Mouse (Mus musculus): ENCODE data around the gene Igf2bp1.

Igf2bp1 gene

DNA sequence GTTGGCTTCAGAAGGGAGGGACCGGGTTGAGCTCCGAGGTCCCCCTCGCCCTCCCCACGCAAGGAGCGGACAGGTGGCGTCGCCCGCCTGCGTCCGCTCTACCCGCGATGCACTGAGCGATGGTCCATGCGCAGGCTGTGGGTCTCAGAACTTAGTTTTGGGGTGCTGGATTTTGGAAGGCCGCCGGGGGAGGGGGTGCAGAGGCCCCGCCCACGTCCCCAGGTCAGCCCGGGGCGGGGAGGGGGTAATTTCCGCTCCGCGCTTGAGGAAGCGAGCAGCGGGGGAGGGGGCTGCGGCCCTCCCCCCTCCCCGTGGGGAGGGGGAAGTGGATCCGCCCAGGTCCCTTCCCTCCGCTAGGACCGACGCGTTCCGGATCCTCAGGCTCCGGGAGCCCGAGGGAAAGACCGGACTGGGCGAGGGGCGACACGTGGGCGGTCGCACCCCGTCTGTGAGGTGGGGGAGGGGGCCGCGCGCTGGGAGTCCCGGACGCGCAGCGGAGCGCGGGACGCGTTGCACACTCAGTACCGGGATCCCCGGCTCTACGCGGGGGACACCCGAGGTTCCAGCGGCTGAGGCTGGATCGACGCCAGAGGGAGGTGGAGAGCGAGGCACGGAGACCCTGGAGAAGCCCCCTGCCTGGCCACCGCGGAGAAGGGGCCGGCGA lies 1.2 kb upstream of the Igf2bp1 start:
- peak; percentile 23 for DNase-seq

DNA sequence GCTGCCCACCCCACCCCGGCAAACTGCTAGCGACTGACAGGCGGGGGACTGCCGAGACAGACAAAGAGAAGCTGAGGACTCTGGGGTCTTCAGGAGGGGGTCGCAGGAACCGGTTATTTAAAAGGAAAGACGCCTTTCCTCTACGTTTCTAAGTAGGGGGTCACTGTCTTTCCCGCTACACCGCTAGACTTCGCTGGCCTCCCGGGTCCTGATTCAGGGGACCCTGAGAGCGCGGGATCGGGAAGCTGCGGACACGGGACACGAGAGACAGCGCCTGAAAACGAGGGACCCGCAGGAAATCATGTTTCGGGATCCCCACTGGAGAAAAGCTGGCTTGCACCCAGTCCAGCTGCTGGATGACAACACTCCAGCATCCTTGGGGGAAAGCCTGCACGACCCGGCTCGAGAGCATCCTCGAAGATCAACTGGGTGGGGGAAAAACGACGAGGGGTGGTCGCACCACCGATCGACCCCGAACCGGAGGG lies 669 bp upstream of the Igf2bp1 start:
- peak; percentile 37 for DNase-seq

DNA sequence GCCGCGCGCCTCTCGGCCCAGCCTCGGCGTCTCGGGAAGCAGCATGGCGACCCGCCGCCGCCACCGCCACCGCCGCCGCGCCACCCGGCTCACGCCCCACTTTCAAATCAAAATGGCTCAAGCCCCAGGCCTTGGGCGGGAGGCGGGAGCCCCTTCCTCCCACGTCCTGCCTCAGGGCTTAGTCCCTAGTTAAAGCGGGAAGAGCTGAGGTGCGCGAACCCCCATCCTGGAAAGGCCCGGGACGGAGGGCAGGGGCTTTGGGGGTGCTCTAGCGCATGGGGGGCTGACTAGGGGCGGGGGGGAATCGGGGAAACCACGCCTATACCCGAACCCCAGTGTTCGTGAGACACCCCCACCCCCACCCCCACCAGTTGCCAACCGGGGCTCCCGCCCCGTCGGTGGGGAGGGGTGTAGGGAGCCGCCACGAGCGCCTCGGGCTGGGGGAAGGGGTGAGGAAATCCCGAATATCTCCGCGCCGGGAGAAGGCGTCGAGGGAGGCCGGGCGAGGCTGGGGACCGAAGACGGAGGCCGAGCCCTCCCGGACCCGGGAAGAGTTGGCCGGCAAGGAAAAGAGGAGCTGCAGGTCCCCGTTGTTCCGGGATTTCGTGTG lies 842 bp downstream of the Igf2bp1 start:
- DNase-seq: no peak

DNA sequence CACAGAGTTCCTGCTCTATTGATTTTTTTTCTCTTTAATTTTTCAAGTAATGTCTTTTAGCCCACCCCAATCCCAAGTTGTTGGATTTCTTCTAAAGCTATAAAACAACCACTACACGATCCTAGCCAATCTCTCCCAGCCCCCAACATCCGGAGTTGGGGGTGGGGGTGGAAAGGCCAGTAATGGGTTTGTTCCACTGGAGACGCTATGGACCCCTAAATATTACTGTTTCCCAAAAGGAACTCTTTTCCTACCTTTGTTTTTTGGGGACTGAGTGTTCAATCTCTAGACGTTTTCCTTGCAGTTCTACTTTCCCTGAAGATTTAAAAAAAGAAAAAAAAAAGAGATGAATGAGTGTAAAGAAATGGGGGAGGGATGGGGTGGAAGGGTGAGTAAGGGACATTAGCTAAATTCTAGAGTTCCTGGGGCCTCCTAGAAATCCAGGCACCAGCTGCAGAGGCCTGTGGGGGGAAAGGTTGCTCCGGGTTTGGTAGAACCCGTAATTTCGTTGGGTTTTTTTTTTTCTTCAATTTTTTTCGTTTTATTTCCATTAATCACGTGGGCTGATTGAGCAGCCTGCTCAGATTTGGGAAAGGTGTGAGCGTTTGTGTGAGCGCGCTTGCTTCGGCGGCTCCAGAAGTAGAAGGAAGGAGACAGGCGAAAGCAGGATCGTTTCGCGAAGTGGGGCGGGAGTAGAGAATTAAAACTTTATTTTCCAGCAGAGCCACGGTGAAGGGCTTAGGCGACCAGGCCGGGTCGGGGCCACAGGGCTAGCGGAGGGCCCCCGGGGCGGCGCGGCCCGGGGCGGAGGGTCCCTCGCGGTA lies 1.6 kb downstream of the Igf2bp1 start:
- peak; percentile 23 for DNase-seq

DNA sequence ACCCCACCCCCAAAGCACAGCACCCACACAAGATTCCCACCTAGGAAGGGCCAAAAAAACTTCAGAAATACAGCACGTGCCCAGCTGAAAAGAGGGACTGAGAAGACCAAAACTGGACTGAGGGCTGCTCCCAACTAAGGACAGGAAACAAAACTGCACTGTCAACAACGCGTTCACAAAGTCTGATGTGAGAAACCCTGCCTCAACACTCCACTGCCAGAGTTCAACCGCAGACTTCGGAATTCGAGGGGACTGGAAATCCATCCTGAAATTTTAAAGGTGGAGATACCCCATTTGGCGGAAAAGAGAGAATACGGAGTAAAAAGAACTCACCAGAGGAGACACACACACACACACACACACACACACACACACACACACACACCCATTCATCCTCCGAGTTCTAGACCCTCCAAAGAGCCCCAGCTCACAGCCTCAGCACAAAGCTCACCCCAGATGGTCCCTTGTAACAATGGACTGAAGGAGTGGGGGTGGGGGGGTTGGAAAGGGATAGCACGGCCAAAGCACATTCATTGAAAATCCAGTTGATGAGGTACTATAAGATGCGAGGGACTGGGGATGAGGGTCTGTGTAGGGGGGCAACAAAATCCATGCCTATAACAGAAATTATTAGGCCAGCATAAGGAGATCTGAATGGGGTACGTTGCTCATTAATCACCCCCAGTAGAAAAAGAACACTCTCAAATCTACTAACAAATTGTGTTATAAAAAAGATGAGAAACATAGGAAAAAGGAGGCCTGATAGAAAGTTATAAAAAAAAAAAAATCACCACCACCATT lies 2.4 kb downstream of the Igf2bp1 start:
- DNase-seq: no peak

DNA sequence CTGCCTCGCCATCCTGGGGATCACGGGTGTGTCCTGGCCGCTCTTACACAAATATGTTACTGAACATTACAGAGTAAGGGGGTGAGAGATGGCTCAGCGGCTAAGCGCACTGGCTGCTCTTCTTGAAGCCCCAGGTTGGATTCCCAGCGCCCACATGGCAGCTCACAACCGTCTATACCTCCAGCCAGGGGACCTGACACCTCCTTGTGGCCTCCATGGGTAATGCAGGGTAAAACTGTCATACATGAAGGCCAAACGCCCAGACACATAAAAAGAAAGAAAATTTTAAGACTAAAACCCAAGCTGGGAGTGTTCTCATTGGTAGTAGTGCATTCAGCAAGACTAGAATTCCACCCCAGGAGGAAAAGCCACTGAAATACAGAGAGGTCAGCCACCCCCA lies 11.6 kb downstream of the Igf2bp1 start:
- DNase-seq: no peak

DNA sequence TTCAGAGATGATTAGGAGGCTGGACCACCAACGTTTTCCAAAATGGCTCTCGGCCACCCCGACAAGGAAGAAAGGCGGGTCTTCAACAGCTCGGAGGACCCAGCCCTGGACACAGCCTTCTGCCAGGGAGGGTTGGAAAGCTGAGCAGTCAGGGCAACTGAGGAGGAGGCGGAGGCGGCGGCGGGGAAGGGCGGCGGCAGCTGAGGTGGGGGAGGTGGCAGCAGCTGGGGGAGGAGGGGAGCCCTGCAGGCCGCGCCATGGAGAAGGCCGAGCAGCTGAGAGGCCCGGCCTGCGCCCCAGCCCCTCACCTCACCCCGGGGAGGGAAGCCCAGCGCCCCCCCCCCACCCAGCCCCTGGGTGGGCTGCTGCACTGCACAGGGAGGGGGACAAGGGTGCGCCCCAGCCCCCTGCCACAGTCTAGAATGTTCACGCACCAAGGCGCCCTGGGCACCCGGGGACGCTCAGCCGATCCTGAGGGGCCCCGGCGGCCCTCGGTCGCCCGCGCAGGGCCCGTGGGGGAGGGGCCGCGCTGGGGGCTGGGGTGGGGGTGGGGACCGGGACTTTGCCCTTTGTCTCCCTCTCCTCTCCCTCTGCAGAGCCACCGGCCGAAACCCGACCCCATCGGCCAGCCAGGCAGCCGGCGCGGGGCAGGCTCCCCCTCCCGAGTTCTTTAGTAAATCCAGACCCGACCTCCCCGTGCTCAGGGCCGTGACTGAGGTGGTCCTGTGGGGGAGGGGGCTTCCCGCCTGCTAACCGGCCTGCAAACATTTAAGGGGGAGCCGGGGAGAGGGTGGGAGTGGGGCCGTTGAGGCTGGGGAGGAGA lies 14.6 kb downstream of the Igf2bp1 start:
- DNase-seq: no peak

DNA sequence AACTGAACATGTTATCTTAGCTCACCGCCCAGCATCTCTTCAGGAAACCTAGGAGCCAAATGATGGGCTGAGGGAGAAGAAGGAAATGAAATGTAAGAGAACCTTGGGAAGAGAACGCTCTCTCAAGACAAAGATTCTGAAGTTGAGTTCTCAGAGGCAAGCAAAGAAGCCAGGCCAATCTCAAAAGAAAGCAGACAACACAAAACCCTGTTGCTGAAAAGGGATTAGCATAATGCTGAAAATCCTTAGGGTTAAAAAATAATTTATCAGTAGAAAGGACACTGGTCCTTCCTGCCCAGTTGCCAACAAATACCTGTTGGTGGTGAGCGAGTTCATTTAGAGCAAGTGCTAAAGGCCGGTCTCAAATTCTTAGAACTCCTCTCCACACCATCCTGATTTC lies 15.3 kb downstream of the Igf2bp1 start:
- DNase-seq: no peak

DNA sequence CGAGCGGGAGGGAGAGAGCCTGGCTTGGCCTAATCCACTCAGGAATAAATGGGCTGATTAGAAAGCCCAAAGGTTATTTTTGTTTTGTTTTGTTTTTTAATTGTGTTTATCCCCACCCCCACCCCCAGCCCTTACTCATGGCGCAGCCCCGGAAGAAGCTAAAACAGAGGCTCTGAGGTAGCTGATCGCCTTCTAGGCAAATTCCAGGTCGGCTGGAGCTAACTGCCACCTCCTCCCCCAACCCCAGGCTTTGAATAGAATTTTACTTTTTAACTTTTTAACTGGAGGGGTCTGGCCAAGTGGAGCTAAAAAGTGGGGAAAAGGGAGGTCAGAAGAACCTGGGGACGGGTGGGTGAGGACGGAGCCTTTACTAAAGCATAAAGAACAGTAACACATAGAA lies 15.9 kb downstream of the Igf2bp1 start:
- no peak for DNase-seq

DNA sequence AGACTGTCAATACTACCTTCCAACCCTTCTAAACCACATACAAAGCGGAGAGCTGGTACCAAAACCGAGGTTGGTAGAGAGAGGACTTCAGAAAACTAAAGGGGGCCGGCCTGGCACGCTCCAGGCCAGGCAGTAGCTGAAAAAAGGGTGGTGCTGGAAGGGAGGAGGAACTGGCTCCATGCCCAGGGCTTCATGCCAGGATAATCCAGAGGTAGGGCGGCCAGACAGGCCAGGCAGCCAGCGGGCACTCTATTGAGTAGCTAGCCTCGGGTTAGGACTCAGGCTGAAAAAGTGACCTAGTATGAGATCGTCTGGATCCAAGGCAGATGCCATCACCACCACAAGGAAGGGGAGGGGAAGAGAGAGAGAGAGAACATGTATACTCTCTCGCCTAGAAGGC lies 17.2 kb downstream of the Igf2bp1 start:
- DNase-seq: peak; percentile 84

DNA sequence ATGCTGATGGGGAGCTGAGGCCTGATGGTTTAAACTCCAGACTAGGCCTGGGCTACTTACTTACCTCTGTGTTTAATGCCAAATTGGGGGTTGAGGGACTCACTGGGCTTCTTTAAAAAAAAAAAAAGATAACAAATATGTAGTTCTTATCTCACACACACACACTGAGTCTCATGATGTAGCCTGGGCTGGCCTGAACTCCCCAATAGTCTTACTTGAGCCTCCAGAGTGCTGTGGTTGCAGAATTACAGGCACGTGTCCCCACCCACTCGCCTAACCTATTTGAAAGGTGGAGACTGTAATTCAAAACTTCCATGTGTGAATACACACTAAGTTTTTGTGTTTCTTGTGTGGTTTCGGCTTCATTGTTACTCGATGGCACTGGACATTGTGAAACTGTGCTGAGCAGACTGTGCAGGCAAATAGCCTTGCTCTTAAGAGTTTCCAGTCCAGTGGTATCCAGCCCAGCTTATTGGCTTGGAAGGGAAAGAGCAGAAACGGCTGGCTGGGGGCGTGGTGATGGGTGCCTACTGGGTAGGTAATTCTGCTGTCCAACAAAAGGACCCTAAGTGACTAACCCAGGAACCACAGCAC lies 17.8 kb downstream of the Igf2bp1 start:
- no peak for DNase-seq

DNA sequence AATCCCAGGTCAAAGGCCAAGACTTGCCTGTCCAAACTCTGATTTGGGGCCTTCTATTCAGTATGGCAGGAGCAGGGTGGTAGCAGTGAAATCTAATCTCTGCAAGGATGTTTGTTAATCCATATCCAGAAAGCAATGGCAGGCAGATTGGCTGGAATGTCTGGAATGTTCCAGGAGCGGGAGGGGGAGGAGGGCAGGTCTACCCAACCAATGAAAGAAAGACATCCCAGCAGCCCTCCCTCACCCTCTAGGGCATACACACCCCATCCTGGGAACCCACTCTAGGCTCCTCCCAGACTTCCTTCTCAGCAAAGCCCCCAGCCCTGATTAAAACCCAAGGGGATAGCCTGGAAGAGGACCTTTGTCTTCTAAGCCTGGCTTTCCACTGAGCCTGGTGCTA lies 23.3 kb downstream of the Igf2bp1 start:
- peak; percentile 39 for DNase-seq

DNA sequence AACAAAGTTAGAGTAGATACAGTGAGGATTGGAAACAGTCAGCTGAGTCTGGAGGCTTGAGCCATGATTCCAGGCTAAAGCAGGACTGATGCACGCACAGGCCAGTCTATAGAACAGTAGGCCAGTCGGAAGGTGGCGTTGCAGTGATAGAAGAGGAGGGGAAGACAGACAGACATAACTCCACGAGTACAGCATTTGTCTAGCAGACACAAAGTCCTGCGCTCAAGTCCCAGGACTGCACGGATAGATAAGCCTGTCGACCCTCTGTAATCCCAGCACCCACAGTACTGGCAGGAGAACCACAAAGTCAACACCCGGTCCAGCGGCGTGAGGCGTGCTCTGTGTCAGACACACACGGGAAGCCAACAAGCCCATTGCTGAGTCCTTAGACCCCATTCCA lies 23.9 kb downstream of the Igf2bp1 start:
- no peak for DNase-seq

DNA sequence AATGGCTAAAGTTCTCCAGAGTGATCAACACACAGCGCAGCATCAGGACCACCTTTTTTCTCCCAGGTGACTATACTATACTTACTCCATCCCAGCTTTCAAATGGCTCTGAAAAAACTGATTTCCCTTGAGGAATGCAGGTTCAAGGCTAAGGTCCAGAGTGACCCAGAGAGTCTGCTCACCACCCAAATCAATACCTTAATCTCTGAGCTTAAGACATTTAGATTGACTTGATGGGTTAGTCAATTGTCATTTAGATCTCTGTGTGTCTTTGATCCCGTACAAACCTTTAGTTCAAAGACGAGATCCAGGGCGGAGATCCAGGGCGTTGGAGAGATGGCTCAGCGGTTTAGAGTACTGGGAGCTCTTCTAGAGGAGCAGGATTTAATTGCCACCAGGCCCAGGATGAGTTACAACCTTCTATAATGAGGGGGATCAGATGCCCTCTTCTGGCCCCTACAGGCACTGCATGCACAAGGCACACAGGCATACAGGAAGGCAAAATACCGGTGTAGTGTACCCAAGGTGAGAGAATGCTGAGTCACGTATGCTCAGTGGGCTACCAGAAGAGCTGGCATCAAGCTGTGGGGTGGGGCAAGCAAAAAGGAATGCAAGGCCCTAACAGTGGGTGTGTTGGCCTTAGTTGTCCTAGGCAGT lies 24.9 kb downstream of the Igf2bp1 start:
- DNase-seq: peak; percentile 38

DNA sequence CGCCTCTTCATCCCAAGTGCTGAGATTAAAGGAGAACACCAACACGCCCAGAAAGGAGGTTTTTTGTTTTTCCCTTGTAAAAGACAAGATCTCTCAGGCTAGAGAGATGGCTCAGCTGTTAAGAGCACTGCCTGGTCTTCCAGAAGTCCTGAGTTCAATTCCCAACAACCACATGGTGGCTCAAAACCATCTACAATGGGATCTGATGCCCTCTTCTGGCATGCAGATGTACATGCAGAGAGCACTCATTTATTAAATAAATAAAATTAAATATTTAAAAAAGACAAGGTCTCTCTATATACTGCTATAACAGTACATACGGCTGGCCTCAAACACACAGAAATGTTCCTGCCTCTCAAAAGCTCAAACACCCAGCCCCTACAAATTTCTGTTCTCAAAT lies 27.3 kb downstream of the Igf2bp1 start:
- DNase-seq: no peak

DNA sequence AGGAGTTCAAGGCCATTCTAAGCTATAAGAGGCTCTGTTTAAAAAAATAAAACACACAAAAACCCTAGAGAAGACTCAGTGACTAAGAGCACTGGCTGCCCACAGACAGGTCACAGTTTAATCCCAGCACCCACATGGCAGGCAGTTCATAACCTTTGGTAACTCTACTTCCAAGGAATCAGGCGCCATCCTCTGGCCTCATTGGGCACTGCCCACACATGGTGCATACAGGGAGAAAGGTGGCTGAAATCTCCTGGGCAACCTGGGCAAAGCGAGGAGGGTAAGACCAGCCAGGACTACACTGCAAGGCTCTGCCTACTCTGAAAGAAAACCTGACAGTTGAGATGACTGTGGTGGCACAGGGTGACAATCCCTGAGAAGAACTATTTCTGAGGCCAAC lies 29.4 kb downstream of the Igf2bp1 start:
- no peak for DNase-seq

DNA sequence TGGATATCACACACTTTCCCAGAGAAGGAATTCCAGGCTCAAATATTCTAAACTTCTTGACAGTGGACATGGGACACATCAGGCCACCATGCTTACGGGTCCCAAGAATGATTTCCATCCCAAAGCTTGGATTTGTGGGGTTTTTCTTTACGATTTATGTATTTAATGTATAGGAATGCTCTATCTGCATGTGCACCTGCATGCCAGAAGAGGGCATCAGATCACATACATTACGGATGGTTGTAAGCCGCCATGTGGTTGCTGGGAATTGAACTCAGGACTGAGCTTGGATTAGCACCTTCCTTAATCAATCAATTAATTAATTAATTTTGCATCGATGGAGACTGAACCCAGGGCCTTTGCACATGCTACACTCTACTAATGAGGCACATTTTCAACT lies 30.0 kb downstream of the Igf2bp1 start:
- no peak for DNase-seq

DNA sequence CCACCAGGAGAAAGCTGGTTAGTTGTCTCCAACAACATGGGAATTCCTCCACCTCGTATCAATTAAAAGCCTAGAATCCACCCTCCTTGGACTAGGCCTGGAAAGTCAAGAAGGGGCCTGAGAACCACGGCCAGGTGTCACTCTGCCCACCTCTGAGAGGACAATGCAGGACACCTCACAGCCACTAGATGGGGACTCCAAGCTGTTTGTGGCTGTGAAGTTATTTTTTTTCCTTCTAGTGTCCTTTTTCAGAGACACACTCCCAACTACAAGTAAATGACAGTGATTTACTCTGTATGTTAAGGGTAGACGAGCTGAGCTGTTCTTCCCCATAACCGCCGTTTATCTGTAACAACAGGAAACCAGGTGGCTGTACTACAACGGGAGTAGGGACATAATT lies 32.6 kb downstream of the Igf2bp1 start:
- no peak for DNase-seq

DNA sequence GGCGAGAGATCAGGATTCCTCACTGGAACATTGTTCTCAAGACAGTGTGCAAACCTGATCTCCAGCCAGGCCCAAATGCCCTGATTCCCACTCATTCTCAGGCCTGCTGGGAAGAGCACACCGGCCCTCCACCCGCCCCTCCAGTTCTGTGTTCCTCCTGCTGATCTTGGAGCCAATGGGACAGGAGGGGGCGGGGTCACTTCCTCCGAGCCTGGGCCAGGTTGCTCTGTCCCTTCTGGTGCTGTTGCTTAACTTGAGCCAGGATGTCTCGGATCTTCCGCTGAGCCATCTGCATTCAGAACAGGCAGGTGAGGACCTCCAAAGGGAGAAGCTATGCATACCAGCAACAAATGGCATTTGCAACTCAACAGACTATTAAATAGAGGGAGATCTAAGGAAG lies 42.4 kb downstream of the Igf2bp1 start:
- no peak for DNase-seq

DNA sequence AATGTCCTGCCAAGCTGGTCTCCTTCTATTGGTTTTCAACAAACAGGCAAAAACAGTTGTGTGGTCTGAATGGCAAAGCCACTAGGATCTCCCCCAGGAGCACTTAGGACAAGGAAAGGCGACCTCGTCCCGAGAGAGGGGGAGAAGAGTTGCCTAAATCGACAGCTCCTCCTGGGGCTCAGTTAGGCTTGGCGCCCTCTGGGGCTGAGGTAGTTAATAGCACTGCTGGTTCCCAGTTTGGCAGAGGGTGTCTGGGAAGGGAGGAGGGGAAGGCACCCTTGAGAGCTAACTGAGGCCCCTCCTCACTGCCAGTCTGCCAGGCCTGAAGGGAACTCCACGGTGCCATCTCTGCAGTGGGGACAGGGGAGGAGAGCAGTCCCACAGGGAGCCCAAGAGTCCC lies 46.6 kb downstream of the Igf2bp1 start:
- DNase-seq: no peak

DNA sequence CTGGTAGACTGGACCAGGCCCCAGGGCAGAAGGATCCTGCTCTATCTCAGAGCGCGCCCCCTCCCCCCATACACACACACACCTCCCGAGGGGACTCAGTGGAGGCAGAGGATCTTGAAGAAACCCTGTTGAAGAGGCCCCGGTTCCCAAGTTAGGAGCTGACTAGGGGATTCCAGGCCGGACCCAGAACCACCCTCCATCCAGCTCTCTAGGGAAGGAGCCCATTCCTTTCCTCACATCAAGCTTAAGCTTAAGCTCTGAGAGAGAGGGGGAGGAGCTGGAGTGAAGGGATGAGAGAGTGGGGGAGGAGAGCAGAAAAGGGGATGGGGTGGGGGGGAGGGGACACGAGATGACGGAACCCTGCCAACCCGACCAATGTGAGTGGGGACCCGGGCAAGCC lies 47.5 kb downstream of the Igf2bp1 start:
- DNase-seq: no peak
